Mouse (Mus musculus) cortical plate, adult 2 months (tissue): ENCODE measurements around the gene Tpst2. TPM values are rescaled to one million over a fixed set of nuclear protein-coding genes. Genes with fewer than 3 reads are reported as not detected.
A peak's percentile ranks its signal among the peaks of the same experiment; 100 is the strongest.

ENCODE experiments used
- H3K27ac ChIP-seq: fragments of 200-500 bp; 2 replicates; pipeline ENCODE4 v1.5.1; 2012; ENCODE audit warnings: low read length, control low read depth, inconsistent platforms; ENCODE audit not compliant: insufficient read depth
- H3K4me1 ChIP-seq: fragments of 200-500 bp; 2 replicates; pipeline ENCODE4 v1.6.1; 2011; ENCODE audit warnings: low read length; ENCODE audit not compliant: control insufficient read depth, insufficient read depth
- H3K4me3 ChIP-seq: fragments of 200-500 bp; 2 replicates; pipeline ENCODE4 v1.5.1; 2011; ENCODE audit warnings: mild to moderate bottlenecking, low read length, control low read depth; ENCODE audit not compliant: insufficient read depth
- CTCF ChIP-seq: fragments of 200-500 bp; IDR thresholded peaks from 2 replicates; pipeline ENCODE4 v1.5.1; 2011; ENCODE audit warnings: mild to moderate bottlenecking, control low read depth, low read length; ENCODE audit not compliant: insufficient read depth; ENCODE audit errors: extremely low read depth
- POLR2A ChIP-seq: fragments of 200-500 bp; IDR thresholded peaks from 2 replicates; pipeline ENCODE4 v1.6.1; 2011; ENCODE audit warnings: mild to moderate bottlenecking, low read length, control low read depth; ENCODE audit not compliant: insufficient read depth; ENCODE audit errors: extremely low read depth
- polyA plus RNA-seq: library from polyadenylated mRNA; depleted of rRNA; stranded (reverse); fragments of >200 nt; gene quantifications from 2 replicates; pipeline ENCODE4 v1.2.3, GENCODE M21; 2012; rRNA removed

Gene Tpst2
- polyA plus RNA-seq, 1 experiment = 31.4 TPM

GRCm38 (mm10) chr5:112343205-112343595 is 66.7 kb downstream of the Tpst2 start:
- peak overlapping the region; percentile 76 for H3K4me3 ChIP-seq
- no peak for TF ChIP-seq CTCF
- no peak for TF ChIP-seq POLR2A
- peaks cover 7% of the 10 kb centered on the region for H3K4me1 ChIP-seq
- no peak overlapping the region for H3K27ac ChIP-seq

DNA sequence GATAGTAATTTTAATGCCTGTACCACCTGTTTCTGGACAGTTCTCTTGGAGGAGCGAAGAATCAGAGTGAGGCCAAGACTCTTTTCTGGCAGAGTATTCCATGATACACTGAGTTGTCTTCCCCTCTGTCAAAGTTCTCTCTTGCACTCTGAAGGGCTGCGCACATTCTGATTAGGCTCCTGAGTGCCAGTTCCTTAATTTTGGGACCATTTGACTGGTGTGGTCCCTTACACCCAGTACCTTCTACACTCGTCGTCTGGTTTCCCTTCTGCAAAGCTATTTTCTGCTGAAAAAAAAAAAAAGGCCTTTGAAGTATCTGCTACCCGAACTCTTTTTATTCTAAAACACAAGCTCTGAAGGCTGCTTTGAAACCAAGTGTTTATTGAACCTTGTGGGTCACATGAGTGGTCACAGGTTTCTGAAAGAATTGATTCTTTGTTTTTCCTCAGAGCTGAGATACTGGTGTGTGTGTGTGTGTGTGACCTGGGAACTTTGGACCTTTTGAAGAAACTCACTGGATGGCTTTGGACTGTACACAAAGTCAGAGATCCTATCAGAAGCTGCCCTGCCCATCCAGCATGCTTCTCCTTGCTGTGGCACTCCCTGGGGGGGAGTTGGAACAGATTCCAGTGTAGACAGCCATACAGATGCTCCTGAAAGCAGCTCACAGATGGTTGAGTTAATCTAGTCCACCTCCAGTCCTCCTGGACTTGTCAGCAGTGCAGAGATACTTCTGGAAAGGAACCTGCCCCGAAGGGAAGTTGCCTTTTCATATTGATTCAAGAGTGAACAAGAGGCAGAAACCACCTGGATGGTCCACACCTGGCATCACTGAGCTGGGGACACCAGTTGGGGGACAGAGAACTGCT is 67.8 kb downstream of the Tpst2 start:
- 0 out of 2 replicates have a peak overlapping the region, but pooled peaks have one; percentile 4 for H3K4me3 ChIP-seq
- TF ChIP-seq CTCF = no peak
- no peak for TF ChIP-seq POLR2A
- peaks cover 7% of the 10 kb centered on the region for H3K4me1 ChIP-seq
- peak overlapping the region; percentile 46; the same call in 1 of the 2 replicates for H3K27ac ChIP-seq

GRCm38 (mm10) chr5:112346211-112346965 is 69.9 kb downstream of the Tpst2 start:
- H3K27ac ChIP-seq = no peak overlapping the region
- no peak overlapping the region for H3K4me3 ChIP-seq

GRCm38 (mm10) chr5:112349169-112349568 is 72.7 kb downstream of the Tpst2 start:
- TF ChIP-seq CTCF (no peak), POLR2A (no peak)
- no peak overlapping the region for H3K27ac ChIP-seq
- no peak overlapping the region for H3K4me3 ChIP-seq
- peaks cover 6% of the 10 kb centered on the region for H3K4me1 ChIP-seq

More at GRCm38 (mm10) chr5:112346211-112346965, 69.9 kb downstream of the Tpst2 start:
- TF ChIP-seq POLR2A (no peak), CTCF (no peak)
- peaks cover 7% of the 10 kb centered on the region for H3K4me1 ChIP-seq

GRCm38 (mm10) chr5:112355493-112355892 is 79.0 kb downstream of the Tpst2 start:
- Histone ChIP-seq H3K4me3 (no peak overlapping the region), H3K27ac (no peak overlapping the region), H3K4me1 (0 out of 2 replicates have a peak, but pooled peaks cover 1% of the 10 kb centered on the region)
- no peak for TF ChIP-seq POLR2A
- no peak for TF ChIP-seq CTCF

- no peak within 1 kb of the TSS for H3K27ac ChIP-seq
- H3K4me3 ChIP-seq = no peak within 1 kb of the TSS
- H3K4me1 ChIP-seq = 0 out of 2 replicates have a peak, but pooled peaks cover 1% of the 10 kb centered on the region
- TF ChIP-seq POLR2A (no peak), CTCF (no peak)
These were observed 79.4 kb downstream of the Tpst2 start, which contains the start of gene Gm6583 for GRCm38 (mm10) chr5:112355910-112356309. Gene Gm6583, minus strand, starts transcription at chr5:112356033.

GRCm38 (mm10) chr5:112356322-112356721 is 79.8 kb downstream of the Tpst2 start:
- no peak overlapping the region for H3K27ac ChIP-seq
- no peak for TF ChIP-seq CTCF
- TF ChIP-seq POLR2A = no peak

GRCm38 (mm10) chr5:112359520-112359919 is 83.0 kb downstream of the Tpst2 start:
- TF ChIP-seq CTCF (no peak), POLR2A (no peak)
- Histone ChIP-seq H3K27ac (no peak overlapping the region), H3K4me1 (no peaks in the 10 kb centered on the region), H3K4me3 (no peak overlapping the region)

More at GRCm38 (mm10) chr5:112356322-112356721, 79.8 kb downstream of the Tpst2 start:
- H3K4me1 ChIP-seq = 0 out of 2 replicates have a peak, but pooled peaks cover 1% of the 10 kb centered on the region
- H3K4me3 ChIP-seq = no peak overlapping the region

DNA sequence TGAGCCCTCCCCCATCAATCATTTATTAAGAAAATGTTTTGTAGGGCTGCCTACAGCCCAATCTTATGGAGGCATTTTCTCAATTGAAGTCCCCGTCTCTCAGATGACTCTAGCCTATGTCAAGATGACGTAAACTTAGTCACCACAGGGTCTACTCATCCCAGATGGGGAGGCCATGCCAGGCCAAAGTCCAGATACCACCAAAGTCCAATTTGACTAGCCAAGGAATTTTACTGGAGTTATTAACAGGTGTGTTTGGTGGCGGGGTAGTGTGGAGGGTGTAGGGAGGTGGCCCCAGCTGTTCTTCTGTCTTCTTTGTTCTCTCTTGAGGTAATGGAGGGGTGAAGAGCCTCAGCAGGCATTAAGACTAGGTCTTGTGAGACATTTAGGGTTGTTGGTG is 83.6 kb downstream of the Tpst2 start:
- Histone ChIP-seq H3K4me3 (no peak overlapping the region), H3K4me1 (no peaks in the 10 kb centered on the region), H3K27ac (no peak overlapping the region)
- no peak for TF ChIP-seq POLR2A
- TF ChIP-seq CTCF = no peak

DNA sequence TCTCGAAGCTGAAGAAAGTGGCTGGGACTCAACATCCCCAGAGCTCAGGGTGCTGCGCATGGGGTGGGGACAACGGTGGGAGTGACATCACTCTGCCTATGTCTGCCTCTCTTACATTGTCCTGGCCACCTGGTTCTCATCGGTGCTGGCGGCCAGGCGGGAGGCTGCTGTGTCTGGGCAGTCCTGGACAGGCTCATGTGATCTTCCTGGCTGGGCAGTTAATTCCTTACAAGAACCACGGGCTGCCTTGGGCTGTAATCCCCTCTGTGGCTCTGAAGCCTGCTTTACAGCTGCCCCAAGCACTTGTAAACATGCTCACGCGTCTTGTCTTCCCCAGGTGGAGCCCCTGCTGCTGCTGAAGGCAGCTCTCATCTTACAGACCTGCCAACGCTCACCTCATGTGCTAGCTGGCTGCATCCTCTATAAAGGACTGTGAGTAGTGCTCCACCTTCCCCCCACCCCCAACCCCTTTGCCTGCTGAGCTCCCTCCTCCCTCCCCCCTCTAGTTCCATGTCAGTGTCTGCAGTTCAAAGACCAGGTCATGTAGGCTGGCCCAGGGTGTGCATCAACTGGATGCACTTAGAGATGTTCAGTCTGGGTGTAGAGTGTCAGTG is 87.8 kb downstream of the Tpst2 start:
- no peaks in the 10 kb centered on the region for H3K4me1 ChIP-seq
- TF ChIP-seq CTCF (no peak), POLR2A (no peak)

More for the DNA sequence above, 87.8 kb downstream of the Tpst2 start:
- Histone ChIP-seq H3K27ac (no peak overlapping the region), H3K4me3 (no peak overlapping the region)

Other genes with a start within 250 kb of the Tpst2 start
- gene Cryba4, start 24.2 kb upstream of the Tpst2 start, polyA plus RNA-seq = 1.7 and 2.2 TPM in 2 replicates
- 7.5 and 8.2 TPM in 2 replicates for gene Crybb1, start 20.9 kb upstream of the Tpst2 start, polyA plus RNA-seq
- gene Tfip11, start 49.7 kb downstream of the Tpst2 start, polyA plus RNA-seq = 39.4 and 42.3 TPM in 2 replicates
- 61.9 and 64.7 TPM in 2 replicates for gene Srrd, start 66.3 kb downstream of the Tpst2 start, polyA plus RNA-seq
- gene Hps4, start 66.4 kb downstream of the Tpst2 start, polyA plus RNA-seq = 47.2 and 53.5 TPM in 2 replicates
- 0.04 and 0.13 TPM in 2 replicates for gene Gm6583, start 79.3 kb downstream of the Tpst2 start, polyA plus RNA-seq
- gene Asphd2, start 118.2 kb downstream of the Tpst2 start, polyA plus RNA-seq = 181 and 198 TPM in 2 replicates
- not detected in 2 replicates for gene Gm6588, start 172.7 kb downstream of the Tpst2 start, polyA plus RNA-seq